Mouse (Mus musculus) heart, adult 18-20 months (tissue): ENCODE results near the gene Ubxn6. TPM values are rescaled to one million over a fixed set of nuclear protein-coding genes. Genes with fewer than 3 reads are reported as not detected.

ENCODE experiments used
- DNase-seq, 2 experiments: peaks; one replicate each; pipeline ENCODE4 v3.0.0; 2021 to 2022; ENCODE audit warnings: mixed read lengths in 1 of 2
- total RNA-seq, 2 experiments: library from RNA; stranded (reverse); gene quantifications; 2 replicates each; pipeline ENCODE4 v1.2.3; 2021

The Ubxn6 gene
- total RNA-seq, 2 experiments from 2014 or later: 51.4 to 57.0 TPM

DNA sequence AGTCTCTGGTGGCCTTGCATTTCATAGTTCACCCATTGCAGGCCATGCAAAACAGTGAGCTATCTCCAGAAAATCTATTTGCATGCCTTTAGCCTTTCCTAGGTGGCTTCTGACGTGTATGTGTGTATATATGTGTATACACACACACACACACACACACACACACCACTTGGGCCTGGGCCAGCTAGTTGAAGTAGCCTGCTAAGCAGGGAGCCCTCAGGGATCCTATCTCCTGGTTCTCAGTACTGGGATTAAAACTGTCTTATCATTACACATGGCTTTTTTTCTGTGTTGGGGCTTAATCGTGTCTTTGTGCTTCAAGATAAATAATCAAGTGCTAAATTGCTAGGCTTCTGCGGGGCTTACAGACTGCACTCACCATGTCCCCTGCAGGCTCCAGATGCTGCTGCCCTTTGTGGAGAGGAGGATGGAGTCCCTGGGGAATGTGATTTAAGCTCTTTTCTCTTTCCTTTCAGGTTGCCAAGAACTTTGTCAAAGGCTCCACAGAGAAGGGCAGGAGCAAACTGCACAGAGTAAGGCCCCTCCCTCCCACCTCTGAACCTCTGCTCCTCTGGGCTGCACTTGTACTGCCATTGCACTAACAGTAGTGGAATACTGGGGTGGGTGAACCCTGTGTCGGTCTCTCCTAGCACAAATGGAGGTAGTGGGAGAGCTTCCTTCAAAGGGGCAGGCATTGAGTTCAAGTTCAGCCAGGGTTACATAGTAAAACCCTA, 18.7 kb downstream of the Ubxn6 start:
- no peak for DNase-seq

GRCm38 (mm10) chr17:56054938-56055337, 19.9 kb downstream of the Ubxn6 start:
- DNase-seq: no peak

GRCm38 (mm10) chr17:56051369-56051768, 23.5 kb downstream of the Ubxn6 start:
- no peak for DNase-seq

DNA sequence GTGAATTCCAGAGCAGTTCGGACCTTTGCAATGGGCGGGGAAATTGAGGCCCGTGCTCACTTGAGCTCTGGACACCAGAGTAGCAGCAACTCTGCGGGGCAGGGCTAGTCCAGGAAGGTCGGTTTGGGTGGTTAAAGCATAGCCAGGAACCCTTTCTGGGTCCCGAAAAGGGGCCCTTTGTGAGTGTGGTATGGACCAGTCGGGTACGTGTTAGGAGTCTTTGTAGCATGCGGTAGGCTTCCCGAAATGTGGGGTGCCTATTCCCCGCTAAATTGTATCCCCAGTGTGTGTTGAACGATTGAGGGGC, 34.0 kb downstream of the Ubxn6 start:
- DNase-seq: no peak

DNA sequence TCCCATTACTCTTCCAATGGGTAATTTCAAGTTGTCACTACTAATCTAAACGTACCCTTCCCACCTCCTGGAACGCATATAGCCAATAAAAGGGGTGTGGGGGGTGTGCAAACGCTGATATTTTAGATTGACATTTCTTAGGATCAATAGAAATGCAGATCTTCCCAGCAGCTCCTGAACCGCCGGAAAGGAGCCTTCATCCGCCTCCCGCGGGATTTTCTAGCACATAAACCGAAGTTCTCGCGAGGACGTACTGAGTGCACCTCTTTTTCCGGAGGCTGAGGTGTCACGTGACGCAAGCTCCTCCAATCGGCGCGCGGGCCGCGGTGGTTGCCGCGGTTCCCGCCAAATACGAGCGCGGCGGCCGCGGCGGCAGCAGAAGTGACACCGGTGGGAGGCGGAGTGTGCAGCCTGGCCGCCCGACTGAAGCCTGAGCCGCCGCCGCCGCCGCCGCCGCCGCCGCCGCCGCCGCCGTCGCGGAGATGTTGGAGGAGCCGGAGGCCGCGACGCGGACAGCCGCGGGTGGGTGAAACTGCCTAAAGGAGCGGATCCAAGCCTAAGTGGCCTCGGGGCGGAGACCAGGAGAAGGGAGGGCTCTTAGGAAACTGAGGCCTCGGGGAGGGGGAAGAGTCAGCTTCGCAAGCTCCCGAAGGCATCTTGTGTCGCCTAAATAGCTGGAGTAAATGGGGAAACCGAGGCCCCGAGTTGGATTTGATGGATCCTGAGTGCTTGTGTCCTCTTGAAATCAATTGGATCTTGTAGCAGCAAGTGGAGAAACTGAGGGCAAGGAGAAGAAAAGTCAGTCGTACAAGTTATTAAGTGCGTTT, 34.6 kb downstream of the Ubxn6 start, which contains the start of gene Chaf1a:
Chaf1a (plus strand) TSS at position 410 of the 827 bp plus-strand sequence.
- peak; percentile 98 to 99 for DNase-seq

GRCm38 (mm10) chr17:56039345-56039744, 35.5 kb downstream of the Ubxn6 start:
- no peak for DNase-seq

DNA sequence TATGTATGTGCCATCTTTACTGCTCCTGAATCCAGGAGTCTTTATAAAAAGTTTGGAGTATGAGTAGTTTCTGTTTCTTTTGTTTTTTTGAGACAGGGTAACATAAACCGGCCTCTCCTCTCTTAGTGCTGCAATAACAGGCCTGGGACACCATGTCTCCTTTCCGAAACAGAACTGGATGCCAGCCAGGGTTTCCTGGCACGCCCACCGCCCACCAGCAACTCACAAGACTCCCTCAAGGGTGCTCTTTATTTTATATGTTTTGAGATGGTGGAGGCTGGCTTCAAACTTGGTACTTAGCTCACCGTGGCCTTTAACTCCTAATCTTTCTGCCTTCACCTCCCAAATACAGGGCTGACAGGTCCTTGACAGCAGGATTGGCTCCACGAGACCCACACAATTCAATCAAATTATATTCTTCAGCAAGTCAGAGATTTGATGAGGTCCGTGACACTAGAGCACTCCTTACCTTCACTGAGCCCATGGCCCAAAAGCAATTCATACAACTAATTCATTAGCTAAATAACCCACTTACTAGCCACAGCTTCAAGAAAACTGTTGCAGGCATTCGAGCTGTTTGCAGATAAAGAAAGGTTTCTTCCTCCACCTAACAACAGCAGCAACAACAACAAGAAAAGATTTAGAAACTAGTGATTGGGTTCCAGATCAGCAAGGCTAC, 36.1 kb downstream of the Ubxn6 start:
- DNase-seq: peak in 1 of 2 experiments; percentile 12

GRCm38 (mm10) chr17:56036901-56037287, 37.9 kb downstream of the Ubxn6 start:
- no peak for DNase-seq

- DNase-seq: peak; percentile 99
Observed at GRCm38 (mm10) chr17:56036176-56036900, 38.5 kb downstream of the Ubxn6 start, which contains the start of gene Sh3gl1. Gene Sh3gl1, minus strand, starts transcription at chr17:56036635.

- DNase-seq: peak in 1 of 2 experiments; percentile 12
Observed at GRCm38 (mm10) chr17:56035216-56035615, 39.6 kb downstream of the Ubxn6 start.

- DNase-seq: peak in 1 of 2 experiments; percentile 17
Observed at GRCm38 (mm10) chr17:56034726-56035100, 40.1 kb downstream of the Ubxn6 start.

- peak; percentile 50 to 70 for DNase-seq
Observed at GRCm38 (mm10) chr17:56034040-56034725, 40.6 kb downstream of the Ubxn6 start.

GRCm38 (mm10) chr17:56032831-56033230, 42.0 kb downstream of the Ubxn6 start:
- DNase-seq: peak in 1 of 2 experiments; percentile 21

DNA sequence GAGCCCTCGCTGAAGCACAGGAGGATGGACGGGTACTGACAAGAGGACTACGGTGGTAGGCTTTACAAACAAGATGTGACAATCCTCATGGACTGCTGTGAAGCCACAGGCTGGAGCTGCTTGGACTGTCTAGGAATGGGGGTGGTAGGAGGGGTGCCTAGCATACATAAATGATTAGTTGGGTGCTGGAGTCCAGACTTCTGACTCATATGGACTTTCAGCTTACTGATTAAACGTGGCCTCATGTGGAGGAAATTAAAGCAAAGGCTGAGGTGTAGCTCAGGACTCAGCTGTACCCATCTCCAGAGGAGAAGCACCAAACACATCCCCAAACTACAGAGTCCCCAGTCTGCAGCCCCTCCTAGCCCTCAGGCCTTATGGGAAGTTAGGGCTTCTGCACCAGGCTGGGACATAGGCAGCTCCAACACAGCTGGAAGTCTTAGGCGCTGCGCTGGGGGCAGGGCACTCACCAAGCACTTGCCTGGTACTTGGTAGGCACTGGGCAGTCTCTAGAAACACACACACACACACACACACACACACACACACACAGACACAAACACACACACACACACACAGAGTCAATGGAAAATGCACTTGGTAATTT, 42.6 kb downstream of the Ubxn6 start:
- no peak for DNase-seq

DNA sequence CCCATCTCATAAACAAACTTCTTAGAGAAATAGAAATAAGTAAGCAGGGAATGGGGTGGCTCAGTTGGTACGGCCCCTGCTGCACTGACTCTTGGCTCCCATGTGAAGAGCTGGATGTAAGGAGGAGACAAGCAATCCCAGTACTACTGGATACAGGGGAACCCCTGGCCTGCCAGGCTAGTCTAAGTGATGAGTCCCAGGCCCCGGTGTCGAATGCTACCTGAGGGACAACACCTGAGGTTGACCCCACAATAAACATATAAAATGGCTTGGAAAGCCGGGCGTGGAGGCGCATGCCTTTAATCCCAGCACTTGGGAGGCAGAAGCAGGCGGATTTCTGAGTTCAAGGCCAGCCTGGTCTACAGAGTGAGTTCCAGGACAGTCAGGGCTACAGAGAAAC, 43.4 kb downstream of the Ubxn6 start:
- DNase-seq: peak in 1 of 2 experiments; percentile 9

GRCm38 (mm10) chr17:56030919-56031318, 43.9 kb downstream of the Ubxn6 start:
- DNase-seq: peak; percentile 47 to 78

GRCm38 (mm10) chr17:56030238-56030870, 44.5 kb downstream of the Ubxn6 start:
- peak in 1 of 2 experiments; percentile 5 for DNase-seq

GRCm38 (mm10) chr17:56027801-56028441, 46.9 kb downstream of the Ubxn6 start:
- peak in 1 of 2 experiments; percentile 36 for DNase-seq

DNA sequence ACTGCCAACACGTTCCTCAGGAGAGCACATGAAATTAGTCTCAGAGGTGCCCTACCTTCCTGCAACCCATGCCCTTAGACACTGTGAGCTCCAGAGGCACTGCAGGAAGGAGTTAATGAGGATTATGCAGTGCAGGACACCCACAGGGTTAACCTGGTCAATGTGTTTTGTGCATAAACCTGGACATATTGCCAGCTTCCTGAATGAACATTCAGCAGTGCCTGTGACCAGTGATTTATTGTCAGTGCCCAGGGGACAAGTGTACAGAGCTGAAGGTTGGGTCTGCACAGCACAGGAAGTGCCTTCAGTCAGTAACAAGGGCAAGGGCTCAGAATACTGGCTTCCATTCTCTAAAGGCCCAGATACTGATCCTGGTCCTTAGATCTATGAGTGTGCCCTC, 47.9 kb downstream of the Ubxn6 start:
- no peak for DNase-seq

DNA sequence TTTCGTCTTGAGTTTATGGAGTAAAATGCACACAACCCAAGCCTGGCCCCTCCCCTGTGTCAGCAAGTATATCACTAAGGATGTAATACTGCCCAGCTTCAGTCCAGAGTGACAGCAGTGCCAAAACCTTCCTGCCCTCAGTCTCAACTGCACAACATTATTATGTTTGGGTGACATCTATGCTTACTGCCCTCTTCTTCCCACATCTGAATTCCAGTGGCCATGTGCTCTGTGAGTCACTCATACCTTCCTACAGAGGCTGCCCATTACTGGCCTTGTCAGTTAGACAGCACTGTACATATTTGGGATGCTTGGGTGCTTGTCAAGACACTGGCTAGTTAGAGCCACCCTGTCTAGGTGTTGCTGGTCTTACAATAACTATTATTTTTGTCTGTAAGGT, 48.5 kb downstream of the Ubxn6 start:
- DNase-seq: peak in 1 of 2 experiments; percentile 17
